Mouse (Mus musculus) small intestine, adult 2 months (tissue): ENCODE measurements around the gene Aldh3b1.

Experiments
- CTCF ChIP-seq: fragments of 200-500 bp; IDR thresholded peaks from 2 replicates; pipeline ENCODE4 v1.5.1; 2012; ENCODE audit warnings: low read depth, mild to moderate bottlenecking, control low read depth, inconsistent platforms, low read length, moderate library complexity, mixed read lengths; ENCODE audit not compliant: insufficient replicate concordance, insufficient read length; ENCODE audit errors: extremely low read depth
- POLR2A ChIP-seq: fragments of 200-500 bp; IDR thresholded peaks from 2 replicates; pipeline ENCODE4 v1.6.1; 2012; ENCODE audit warnings: low read depth, mild to moderate bottlenecking, control low read depth, inconsistent platforms, low read length, moderate library complexity

DNA sequence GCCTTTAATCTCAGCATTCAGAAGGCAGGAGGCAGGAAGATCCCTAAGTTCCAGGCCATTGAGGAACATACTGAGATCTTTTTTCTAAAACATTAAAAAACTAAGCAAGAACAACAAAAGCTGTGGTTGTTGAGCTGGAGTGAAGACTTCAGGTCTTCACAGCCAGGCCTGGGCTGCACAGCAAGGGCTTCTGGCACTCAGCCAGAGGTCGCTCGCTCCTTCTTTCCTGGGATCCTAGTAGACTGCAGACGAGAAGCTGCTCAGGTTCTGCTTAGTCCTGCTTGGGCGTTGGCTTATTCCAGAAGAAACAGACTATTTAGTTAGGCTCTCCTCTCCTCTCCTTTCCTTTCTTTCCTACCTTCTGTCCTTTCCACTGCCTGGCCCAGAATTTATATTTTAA is 57.2 kb downstream of the Aldh3b1 start:
- TF ChIP-seq POLR2A (no peak), CTCF (no peak)
